Mouse (Mus musculus): Measurements from ENCODE around the gene Dnah17.

- no peak for TF ChIP-seq POLR2A (IDR thresholded peaks at IDR 0.05; ENCODE audit: low read depth, low read length)
- TF ChIP-seq CTCF (IDR thresholded peaks at IDR 0.05; ENCODE audit: extremely low read depth, insufficient read depth, insufficient read length, insufficient replicate concordance): no peak
These were observed 48.1 kb downstream of the Dnah17 start for GRCm38 (mm10) chr11:118082294-118082693.
